Mouse (Mus musculus) inflammation-experienced regulatory T-cells, adult 6 months (primary cell): ENCODE measurements at regions not wholly inside any gene's neighbourhood (a gene's known extent, or its start where the extent isn't known, plus 50 kb on each side); places are given as distances from the start of the nearest gene placed in this dataset.

Source experiments
- ATAC-seq: one replicate; pipeline ENCODE4 v1.8.0; 2017

DNA sequence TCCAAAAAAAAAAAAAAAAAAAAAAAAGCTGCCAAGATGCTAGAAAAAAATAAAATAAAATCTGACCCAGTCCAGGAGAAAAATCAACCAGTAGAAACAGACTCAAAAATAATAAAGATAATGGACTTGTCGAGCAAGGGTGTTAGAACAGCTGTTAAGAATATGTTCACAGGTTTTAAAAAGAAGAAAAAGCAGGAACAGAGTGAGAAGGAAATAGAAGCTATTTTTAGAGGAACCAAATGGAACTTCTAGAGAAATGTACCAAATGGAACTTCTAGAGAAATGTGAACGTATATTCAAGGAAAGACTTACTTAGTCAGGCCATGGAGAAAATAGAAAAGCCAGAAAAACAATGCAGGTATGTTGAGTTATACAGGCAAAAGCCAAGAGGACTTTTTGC, 662.4 kb upstream of the Jmjd1c start:
- ATAC-seq = no peak

DNA sequence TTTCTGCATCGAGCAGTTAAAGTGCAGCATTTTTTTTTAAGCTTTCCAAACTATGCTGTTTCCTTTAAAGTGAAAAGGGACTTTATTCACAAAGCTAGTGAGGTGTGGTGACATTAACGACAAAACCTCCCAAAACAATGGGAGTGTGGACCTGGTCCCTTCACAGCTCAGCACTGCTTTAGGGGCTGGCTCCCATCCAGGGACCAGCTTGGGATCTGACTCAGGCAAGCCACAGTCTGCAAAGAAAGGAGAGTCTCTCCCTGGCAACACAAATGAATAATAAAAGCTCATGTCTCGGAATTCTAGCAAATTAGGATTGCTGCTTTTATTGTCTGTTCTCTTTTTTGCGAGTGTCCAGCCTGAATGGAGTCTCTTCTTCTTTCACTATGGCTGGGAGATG, 625.2 kb upstream of the Jmjd1c start:
- ATAC-seq = no peak

DNA sequence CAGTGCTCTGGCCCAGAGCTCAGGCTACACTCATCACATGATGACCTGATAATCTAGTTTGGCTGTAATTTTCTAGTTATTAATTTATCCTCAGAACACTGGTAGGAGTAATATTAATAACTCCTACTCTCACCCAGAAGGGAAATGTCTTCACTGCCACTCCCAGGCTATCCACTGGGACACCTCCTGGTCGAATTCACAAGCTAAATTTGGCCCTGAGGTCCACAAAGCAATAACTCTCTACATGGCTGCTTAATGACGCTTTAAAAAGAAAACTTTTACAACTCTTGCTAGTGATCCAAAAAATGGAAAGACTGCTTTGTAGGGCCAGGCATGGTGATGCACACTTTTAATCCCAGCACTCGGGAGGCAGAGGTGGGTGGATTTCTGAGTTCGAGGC, 623.9 kb upstream of the Jmjd1c start:
- ATAC-seq = no peak

DNA sequence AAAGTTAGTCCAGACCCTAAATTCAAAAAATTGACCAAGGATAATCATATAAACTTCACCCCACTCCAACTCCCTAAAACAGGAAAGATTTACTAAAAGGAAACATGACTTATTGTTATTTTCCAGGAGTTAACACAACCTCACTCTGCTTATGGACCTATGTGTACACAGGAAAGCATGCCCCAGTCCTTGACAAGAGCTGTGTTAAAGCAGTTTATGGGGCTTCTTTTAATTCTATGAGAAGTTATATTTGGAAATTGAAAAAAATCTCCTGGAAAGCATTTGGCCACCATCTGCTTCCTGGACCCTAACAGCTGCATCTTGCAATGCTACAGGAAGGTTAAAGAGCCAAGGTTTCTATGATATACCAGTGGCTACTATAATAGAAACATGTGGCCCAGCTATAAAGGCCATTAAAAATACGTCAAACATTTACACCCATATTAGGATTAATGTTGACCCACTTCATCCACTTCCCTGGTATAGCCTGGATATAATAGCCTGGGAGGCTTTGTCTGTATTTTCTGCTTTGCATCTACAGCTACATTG, 620.7 kb upstream of the Jmjd1c start:
- no peak for ATAC-seq

DNA sequence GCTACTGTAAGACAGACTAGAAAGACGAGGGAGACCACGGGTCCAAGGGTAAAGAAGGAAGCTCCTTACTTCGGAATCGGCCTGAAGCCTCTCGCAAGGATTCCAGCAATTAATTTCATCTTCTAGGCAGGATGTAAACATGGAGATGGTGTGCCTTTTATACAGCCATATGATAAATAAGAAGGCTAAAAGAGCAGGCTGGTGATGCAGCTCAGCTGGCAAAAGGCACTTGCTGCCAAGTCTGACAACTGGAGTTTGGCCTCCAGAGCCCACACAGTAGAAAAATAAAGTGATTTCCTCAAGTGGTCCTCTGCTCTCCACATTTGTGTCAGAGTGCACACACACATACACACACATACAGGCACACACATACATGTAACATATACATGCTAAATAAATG, 605.1 kb upstream of the Jmjd1c start:
- ATAC-seq = no peak

DNA sequence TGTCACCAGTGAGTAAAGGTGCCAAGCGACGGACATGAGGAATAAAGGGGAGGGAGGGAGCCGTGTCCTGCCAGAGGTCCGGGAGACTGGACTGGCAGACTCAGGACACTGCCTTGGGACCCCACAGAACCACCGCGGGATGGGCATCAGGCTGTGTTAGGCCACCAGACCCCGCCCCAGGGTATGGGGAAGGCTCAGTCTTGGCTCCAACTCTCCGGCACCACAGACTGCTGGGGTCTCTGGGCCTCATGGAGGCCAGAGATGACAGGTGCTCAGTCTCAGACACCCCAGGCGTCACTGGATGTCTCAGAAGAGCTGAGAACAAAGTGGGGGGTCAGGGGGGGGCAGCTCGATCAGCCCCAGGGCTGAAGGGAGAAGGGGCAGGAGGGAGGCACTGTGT, 604.1 kb upstream of the Jmjd1c start:
- ATAC-seq = no peak

DNA sequence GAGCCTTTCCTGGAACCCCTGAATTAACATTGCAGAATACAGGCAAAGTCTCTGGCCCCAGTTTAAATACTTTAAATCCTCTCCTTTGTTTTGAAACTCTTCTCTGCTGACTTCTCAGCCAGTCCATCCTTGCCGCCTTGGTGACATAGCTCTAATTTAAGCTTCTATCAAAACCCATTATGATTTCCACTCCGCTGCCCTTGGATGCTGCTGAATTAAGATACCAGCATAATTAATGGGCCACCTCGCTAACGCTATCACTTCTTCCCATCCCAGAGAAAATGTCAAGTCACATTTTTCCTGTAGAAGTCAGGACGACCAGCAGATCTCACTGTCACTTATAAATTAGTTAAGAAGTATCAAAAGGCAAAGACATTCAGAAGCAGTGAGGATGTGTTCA, 556.1 kb upstream of the Jmjd1c start:
- ATAC-seq = no peak

DNA sequence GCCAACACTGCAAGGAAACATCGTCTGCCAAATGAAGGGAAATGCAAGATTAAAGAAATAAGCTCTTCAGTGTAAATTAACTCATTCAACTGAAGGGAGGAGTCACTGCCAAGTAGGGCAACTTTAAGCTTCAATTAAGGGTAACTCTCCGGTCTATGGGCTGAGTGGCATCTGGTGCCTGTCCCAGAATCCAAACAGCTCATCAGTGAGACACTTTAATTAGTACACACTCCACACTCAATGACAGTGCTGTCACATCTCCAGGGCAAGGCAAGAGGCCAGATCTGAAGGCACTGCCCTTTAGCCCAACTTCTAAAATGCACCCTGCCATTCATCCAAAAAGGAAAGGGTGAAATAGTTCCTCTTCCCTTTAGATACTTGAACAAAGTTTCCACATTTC, 549.3 kb upstream of the Jmjd1c start:
- ATAC-seq = no peak

DNA sequence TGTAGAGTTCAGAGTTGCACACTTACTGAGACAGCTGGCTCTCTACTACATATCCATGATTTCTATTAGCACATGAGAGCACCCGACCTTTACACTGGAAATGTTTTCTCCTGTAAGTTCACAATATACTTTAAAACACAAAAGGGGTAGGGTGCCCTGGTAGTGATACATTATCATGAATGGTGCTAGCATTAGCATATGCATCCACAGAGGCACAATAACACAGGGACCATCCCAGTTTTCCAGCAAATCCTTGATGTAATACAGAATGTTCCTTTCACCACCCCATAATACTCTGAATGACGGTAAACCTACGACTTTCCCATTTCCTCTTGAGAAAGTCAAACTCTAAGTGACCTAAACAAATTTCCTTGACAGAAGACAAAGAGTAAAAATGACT, 548.3 kb upstream of the Jmjd1c start:
- no peak for ATAC-seq

DNA sequence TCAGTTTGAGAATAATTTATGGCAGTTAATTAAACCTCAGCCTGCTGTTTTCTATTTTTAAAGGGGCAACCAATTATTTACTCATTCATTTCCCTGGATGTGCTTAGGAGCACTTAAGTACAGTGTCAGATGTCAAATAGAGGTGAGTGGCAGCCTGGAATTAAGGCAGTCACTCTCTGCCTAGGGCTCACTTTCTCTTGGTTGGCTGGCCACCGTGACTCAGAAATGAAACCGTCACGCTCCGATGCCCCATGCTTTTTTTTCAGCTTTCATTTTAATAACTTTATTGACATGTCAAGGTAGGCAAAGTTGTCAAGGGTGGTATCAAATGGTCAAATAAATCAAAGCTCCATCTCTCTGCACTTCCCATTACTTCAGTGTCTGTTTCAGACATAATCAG, 547.9 kb upstream of the Jmjd1c start:
- ATAC-seq = no peak

DNA sequence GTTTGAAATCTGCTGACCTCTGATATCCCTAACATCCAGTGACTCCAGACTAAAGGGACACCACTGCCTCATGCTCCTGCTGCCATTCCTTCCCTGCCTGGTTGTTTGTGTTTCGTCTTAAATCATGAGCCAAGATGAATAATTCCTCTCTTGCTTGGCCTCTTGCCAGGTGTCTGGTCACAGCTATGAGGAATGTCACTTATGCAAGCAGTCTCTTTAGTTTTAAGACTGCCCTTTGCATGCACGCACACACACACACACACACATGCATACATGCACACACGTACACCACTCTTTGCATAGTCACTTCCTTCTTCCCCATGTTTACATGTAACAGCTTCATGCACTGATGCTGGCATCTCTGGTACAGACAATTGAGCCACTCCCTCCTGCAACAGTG, 543.0 kb upstream of the Jmjd1c start:
- no peak for ATAC-seq

DNA sequence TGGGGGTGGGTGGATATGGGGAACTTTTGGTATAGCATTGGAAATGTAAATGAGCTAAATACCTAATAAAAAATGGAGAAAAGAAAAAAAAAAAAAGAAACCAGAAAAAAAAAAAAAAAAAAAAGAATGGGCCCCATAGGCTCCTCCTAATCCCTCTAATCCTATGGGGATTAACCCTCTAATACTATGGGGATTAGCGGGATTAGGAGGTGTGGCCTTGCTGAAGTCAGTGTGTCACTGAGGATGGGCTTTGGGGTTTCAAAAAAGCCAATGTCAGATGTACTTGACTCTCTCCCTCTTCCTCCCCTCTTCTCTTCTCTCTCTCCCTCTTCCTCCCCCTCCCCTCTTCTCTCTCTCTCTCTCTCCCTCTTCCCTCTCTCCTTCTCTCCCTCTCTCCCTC, 541.7 kb upstream of the Jmjd1c start:
- ATAC-seq = no peak

DNA sequence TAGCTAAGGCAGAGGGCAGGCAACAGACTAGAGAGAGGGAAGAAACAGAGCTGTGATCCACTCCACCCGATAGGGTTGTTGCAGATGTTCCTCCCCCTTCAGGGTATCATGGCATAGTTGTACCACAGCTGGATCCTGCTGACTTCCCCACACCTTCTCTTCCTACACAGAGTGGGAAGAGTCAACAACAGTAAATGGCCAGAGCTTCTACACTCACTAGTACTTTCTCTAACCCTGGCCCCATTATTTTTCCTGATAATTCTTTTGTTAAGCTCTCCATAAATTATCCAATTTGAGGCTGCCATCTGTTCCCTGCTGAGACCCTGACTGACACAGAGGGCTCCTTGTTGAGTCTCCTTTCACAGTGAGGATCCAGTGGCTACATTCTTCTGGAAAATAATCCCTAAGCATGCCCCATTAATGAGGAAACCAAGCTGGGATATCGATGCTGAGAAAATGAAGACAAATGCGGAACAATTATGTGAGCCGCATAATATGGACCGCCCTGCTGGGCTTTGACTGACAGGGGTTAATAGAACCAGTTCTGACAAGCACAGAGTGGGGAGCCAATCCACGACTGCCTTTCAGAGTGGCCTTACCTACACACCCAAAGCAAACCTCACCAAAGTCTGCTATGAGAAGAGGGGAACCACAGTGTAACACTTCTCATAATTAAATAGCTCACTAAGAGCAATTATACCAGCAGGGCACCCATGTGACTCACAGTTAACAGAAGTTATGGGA, 537.7 kb upstream of the Jmjd1c start:
- no peak for ATAC-seq

DNA sequence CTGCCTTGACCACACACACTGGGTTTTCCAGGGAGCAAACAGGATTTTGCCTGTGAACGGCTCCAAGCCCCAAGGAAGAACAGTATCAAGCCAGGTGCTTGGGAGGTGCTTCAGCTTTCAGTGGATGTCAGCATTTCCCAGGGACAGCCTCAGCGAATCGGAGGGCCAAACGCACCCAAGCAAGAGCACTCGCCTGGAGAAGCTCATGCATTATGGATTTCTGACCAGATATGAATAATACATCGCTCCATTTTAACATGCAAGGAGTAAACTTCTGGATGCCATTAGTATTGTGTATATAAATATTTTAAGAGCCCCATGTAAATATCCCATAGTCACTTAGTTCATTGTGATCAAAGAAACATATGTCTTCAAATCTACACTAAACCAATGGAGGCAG, 530.6 kb upstream of the Jmjd1c start:
- no peak for ATAC-seq

DNA sequence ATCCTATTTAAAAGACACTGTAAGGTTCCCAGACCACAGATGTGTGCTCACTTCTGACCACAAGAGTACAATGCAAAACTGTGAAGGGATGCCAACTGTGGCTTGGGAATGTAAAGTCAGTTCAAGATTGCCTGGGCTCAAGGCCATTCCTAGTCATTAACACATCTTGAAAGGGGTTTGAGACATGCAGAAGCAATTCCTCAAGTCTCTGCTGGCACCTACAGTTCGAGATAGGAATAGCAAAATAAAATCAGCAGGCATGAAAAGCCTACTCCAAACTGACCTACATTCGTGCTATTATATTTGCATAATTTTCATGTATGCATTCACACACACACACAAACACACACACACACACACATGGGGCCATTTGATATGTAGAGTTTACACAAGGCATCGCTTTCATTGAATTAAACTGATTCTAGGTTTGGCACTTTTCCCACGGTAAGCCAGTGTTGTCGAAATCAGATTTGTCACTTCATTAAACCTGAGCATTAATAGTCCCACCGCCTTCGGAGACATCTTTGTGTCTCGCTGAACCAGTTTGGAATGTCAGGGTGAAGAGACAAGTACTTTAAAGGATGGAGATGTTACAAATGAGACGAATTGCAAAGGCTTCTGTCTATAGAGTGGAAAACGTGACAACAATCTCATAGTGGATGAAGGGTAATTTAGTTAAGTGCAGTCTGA, 520.9 kb upstream of the Jmjd1c start:
- ATAC-seq = no peak

DNA sequence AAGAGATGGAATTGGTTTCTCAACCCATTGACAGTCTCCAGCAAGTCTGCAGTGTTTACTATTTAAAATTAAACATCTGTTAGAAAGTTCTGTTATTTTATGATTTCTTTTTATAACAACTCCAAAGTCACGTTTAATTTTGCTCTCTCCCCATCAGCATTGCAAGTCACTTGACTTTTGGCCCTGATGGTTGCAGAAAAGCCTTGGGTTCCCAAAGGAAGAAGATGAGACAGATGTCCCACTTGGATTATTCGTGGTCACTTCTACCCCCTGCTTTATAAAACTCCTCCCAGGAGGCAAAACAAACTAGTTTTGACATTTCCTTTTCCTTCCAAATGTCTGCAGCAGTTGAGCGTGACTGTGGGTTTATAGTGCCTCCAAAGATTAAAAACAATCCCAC, 502.9 kb upstream of the Jmjd1c start:
- ATAC-seq = no peak

DNA sequence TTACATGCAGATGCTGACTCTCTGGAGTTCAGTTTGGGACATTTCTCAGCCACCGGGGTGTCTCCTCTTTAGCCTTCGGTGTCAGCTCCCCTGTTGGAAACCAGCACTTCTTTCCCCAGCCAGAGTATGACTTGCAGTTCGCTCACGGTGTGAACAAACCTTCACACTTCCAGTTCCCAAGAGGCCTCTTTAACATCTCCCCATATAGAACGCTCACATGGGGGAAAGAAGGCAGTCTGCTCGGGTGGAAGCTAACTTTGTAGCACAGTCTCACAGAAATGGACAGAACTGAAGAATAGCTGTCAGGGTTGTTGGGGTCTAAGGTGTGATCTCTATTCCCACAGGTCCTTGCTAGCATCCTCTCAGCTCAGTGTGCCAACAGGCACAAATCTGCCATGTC, 502.4 kb upstream of the Jmjd1c start:
- no peak for ATAC-seq

DNA sequence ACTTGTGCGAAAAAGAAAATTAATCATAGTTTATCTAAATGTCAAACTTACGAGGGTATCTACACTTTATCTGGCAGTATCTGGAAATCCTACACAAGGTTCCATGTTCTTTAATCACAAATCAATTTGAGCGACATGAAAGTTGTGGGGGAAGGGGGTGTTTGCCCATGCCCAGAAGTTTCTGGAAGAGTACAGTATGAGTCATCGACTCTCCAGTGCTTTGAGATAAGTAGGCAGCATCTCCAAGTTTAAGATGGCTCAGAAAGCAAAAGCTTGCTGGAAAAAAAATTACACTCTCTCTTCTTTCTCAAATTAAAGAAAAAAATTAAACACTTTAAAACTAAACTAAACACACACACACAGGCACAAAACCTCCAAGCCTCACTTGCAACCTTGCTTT, 498.0 kb upstream of the Jmjd1c start:
- ATAC-seq = no peak

DNA sequence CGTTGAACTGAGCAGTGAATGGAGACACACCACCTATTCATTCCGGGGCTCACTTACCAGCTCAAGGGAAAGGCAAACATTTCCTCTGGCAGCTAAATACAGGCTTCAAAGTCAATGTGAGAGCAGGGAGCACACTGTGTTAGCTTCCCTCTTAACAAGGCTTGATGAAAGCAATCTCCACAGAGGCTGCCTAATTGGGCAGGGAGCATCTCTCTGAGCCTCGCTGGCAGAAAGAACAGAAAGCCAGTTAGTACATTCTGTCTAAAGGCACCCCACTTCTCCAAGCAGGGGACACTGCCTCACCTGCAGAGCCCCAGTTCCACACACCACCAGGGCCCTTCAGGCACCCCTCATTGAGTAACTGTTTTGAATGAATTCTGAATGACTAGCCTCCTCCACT, 488.8 kb upstream of the Jmjd1c start:
- no peak for ATAC-seq

DNA sequence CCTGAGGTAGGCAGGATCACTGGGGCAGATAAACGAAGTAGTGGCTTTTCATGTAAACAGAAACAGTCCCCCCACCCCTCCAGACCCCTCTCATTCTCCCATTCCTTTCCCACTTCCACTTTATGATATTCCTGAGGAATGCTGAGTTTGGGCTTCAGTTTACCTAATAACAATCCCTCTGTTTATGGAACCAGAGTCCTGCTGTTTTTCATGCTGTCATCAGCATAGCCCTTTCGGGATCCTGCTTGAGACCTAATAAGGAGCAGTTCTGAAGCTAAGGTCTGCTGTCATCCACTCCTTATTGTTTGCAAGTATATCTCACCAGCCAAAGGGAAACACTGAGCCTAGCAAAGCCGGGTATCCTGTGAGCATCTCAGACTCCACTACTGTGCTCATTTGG, 479.6 kb upstream of the Jmjd1c start:
- no peak for ATAC-seq

DNA sequence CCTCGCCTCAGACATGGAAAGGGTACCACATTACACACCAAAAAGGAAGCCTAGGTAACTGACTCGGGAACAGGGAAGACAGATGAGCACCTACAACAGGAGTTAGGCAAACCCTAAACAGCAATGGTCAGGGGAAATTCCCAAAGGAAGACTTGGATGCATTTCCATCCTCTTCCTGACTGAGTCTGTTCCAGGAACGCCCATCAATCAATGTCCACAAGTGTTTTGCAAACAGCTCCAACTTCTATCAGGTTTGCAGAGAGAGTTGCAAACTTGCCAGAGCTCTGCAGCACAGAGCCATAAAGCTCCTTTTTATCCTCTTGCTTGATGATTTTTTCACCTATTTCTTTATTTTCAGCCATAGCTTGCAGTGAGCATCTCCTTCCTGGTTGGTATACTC, 464.9 kb upstream of the Jmjd1c start:
- no peak for ATAC-seq

DNA sequence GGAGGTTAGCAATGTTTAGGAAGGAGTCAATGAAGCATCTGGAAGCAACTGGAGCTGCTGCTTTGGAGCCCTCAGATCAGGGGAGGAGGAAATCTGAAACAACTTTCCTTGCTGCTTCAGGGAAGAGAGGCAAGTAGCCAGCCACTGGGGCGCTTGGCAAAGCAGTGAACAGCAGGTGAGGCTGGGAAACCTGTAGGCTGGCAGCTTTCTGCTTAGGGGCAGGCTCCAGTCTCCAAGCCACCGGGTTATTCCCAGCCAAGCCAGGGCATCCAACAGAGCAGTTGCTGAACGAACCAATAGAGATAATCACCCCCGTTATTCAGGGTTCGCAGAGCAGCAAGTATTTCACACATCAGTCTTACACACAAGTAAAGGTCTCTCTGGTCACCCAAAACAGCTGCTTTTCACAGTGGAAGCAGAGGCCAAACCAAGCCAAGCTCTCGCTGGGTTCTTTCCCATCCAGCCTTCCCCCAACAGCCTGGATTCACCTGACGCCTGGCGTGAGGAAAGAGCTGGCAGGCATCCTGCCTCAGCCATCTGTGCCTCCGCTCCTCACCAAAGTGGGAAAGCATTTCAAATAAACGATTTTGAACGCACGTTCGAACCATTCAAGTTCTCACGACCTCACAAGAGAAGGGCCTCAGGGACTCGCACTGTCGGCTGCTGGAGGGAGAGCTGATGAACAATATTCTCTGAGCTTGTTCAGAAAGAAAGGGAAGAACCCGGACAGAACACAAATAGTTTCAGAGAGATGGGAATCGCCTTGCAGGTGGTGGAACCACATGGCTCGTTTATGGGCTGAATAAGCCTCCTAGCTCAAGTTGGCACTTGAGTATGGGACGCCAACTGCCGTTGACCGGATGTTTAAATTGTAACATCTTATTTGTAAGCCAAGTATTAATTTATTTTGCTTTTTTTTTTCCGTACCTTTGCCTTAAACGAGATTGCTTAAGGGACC, 454.8 kb upstream of the Jmjd1c start:
- no peak for ATAC-seq

DNA sequence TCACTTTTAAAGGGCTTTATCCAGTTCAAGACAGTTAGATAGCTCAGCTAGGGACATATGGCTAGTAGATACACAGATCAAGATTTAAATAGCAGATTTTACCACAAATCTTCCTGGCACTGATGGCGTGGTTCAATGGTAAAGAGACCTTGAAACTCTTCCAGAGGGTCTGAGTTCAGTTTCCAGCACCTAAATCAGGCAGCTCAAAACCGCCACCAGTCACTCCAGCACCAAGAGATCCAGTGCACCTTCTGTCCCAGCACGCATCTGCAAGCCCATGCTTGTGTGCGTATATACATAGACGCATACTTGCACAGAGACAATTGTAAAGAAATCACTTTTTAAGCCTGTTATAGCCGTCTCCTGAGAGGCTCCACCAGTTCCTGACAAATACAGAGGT, 454.0 kb upstream of the Jmjd1c start:
- no peak for ATAC-seq
